Mouse (Mus musculus) cortical plate, adult 2 months (tissue): ENCODE measurements around the gene Tyw3.

Experiments
- CTCF ChIP-seq: fragments of 200-500 bp; IDR thresholded peaks from 2 replicates; pipeline ENCODE4 v1.5.1; 2011; ENCODE audit warnings: mild to moderate bottlenecking, control low read depth, low read length; ENCODE audit not compliant: insufficient read depth; ENCODE audit errors: extremely low read depth
- POLR2A ChIP-seq: fragments of 200-500 bp; IDR thresholded peaks from 2 replicates; pipeline ENCODE4 v1.6.1; 2011; ENCODE audit warnings: mild to moderate bottlenecking, low read length, control low read depth; ENCODE audit not compliant: insufficient read depth; ENCODE audit errors: extremely low read depth

DNA sequence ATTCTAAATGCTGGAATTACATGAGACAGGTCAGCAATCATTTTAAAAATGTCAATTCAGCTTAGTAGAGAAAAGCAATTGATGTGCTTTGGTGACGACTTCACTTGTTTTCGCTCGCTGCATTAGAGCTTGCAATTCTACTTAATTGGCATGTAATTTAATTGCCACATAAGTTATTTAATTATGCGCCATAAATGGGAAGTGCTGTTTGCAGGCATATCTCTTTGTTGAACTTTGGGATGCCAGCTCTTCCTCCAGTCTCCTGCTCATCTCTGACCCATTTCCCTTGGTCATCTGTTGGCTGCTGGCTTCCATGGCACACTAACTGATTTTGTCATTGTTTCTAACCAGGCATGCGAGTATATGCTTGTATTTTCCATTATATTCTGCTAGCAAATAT, 36.2 kb upstream of the Tyw3 start:
- no peak for TF ChIP-seq CTCF
- TF ChIP-seq POLR2A = no peak
